In the genomic region with DNA sequence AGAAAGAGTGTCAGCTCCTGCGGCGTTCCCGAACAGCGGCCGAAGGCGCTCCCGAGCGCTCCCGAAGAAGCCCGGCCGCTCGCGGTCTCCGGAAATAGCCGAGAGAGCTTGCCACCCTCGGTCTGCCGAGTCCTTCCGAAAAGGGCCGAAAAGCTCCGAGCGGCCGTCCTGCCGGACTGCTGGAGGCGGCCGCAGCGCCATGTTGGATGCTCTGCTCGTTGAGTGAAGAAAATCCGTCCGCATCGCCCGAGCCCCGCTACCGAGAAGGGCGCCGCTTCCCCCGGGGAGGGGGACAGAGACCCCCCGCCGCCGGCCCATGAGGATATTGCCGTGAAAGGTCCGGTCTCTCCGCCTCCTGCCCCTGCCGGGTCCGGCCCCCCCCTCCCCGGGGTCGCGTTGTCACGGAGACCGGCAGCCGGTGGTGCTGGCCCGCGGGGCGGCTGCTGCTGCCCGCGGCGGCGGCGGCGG, we compare ENCODE assay signal across 8 mouse cellular contexts. TPM values are rescaled to one million over a fixed set of nuclear protein-coding genes. Genes with fewer than 3 reads are reported as not detected.
DNase-seq lines count a peak whose midpoint lies in the region; ATAC-seq lines count a peak whose summit lies in the region.

No protein-coding gene starts in this region.

- intact Hi-C loops in left cerebral cortex, postnatal 10 days (cut with DNase I), result loop anchor here (10.0 kb wide), 1 partner anchor 111 kb away; no protein-coding TSS in a partner anchor

- DNase-seq in adipocyte (ENCODE audit: low spot score), result peak; percentile 66
- peak; percentile 96 for DNase-seq in embryo, embryonic 10 days (ENCODE audit: low spot score)
- peak; percentile 100 for DNase-seq in gastrocnemius, postnatal 10 days
- DNase-seq in left cerebral cortex, postnatal 10 days (ENCODE audit: extremely low spot score in 1 of 2, low spot score in 2 of 2), result peak; percentile 99 to 100
- DNase-seq in right cerebral cortex, postnatal 25 days, result peak; percentile 99
- peak; percentile 98 to 100 for DNase-seq in urinary bladder, postnatal 4 days (ENCODE audit: low spot score in 2 of 2)

- peak; percentile 92 for ATAC-seq in inflammation-experienced regulatory T-cells, adult 6 months
- peak; percentile 92 for ATAC-seq in megakaryocyte-erythroid progenitor cell, adult 5-6 weeks (replicated peaks; ENCODE audit: low FRiP score, low TSS enrichment, poor library complexity, severe bottlenecking)

RNA-seq across cellular contexts. Expression of gene Eif4g3, which starts 0.5 kb away (rescaled TPM):
- total RNA-seq in gastrocnemius, postnatal 10 days (2021), result 100 to 1,000 TPM; 100 to 108 TPM
- polyA plus RNA-seq in inflammation-experienced regulatory T-cells, adult 6 months (2017; shearing (Covaris generic)), result 10 to 100 TPM; 33.8 to 51.8 (median 42.4) TPM
- 100 to 1,000 TPM; 198 to 199 TPM for total RNA-seq in left cerebral cortex, postnatal 10 days (2021)
- 58.7 and 61.5 TPM in 2 replicates for total RNA-seq in megakaryocyte-erythroid progenitor cell, adult 5-6 weeks (2014; fragmentation: Nextera tagmentation)
- total RNA-seq in megakaryocyte-erythroid progenitor cell, adult 5-6 weeks (2017), result 24.2 and 25.3 TPM in 2 replicates

Comparison
In these comparisons a context has a peak if more than half of its experiments do, and no peak if none do; other contexts are left out.
1. Peak in every context shown above with its lines: DNase-seq and ATAC-seq.